Mouse (Mus musculus) hindbrain, embryonic 10.5 days (tissue): Measurements from ENCODE around the gene Gm10192. TPM values are rescaled to one million over a fixed set of nuclear protein-coding genes. Genes with fewer than 3 reads are reported as not detected.
"Not testable (repeated sequence)": the region's sequence is repeated elsewhere in the genome, so short reads cannot be mapped to it uniquely, and the experiment has no call there.

Experiments used
- DNase-seq: peaks from one replicate; pipeline ENCODE4 v3.0.0-alpha.2; 2017; ENCODE audit warnings: low spot score
- H3K27ac ChIP-seq: fragments of 300-500 bp; sonication (generic); 2 replicates; pipeline ENCODE4 v1.5.1; 2016; ENCODE audit warnings: mild to moderate bottlenecking, moderate library complexity
- H3K27me3 ChIP-seq: fragments of 300-500 bp; sonication (generic); 2 replicates; pipeline ENCODE4 v1.6.1; 2016; ENCODE audit warnings: mild to moderate bottlenecking; ENCODE audit not compliant: poor library complexity, insufficient read depth, severe bottlenecking
- H3K36me3 ChIP-seq: fragments of 300-500 bp; sonication (generic); 2 replicates; pipeline ENCODE4 v1.6.1; 2016; ENCODE audit warnings: mild to moderate bottlenecking, moderate library complexity
- H3K4me1 ChIP-seq: fragments of 300-500 bp; sonication (generic); replicated peaks from 2 replicates; pipeline ENCODE4 v1.6.1; 2016; ENCODE audit warnings: mild to moderate bottlenecking
- H3K4me3 ChIP-seq: fragments of 300-500 bp; sonication (generic); 2 replicates; pipeline ENCODE4 v1.5.1; 2016; ENCODE audit warnings: mild to moderate bottlenecking, moderate library complexity
- H3K9me3 ChIP-seq: fragments of 300-500 bp; sonication (generic); 2 replicates; pipeline ENCODE4 v1.6.1; 2016; ENCODE audit warnings: mild to moderate bottlenecking, moderate library complexity
- WGBS: fragments of 180-500 bp; shearing (Covaris S2); methylation state at CpG from one replicate; pipeline ENCODE4 v1.1.7; 2016; 5-methylcytosine and 5-hydroxymethylcytosine counted together
- polyA plus RNA-seq: library from polyadenylated mRNA; unstranded; fragments of >200 nt; fragmentation: Nextera tagmentation; extraction: Ambion mirVana; gene quantifications from 2 replicates; pipeline ENCODE4 v1.2.1, GENCODE M21; 2016

Gene Gm10192
- polyA plus RNA-seq, result not detected in 2 replicates

GRCm38 (mm10) chr4:97183066-97183465 is at the start of gene Gm10192:
Gene Gm10192 (minus strand): TSS chr4:97183166.
- H3K4me1 ChIP-seq, DNase-seq, H3K27me3 ChIP-seq, H3K36me3 ChIP-seq, H3K9me3 ChIP-seq, H3K27ac ChIP-seq, H3K4me3 ChIP-seq: not testable (repeated sequence)

DNA sequence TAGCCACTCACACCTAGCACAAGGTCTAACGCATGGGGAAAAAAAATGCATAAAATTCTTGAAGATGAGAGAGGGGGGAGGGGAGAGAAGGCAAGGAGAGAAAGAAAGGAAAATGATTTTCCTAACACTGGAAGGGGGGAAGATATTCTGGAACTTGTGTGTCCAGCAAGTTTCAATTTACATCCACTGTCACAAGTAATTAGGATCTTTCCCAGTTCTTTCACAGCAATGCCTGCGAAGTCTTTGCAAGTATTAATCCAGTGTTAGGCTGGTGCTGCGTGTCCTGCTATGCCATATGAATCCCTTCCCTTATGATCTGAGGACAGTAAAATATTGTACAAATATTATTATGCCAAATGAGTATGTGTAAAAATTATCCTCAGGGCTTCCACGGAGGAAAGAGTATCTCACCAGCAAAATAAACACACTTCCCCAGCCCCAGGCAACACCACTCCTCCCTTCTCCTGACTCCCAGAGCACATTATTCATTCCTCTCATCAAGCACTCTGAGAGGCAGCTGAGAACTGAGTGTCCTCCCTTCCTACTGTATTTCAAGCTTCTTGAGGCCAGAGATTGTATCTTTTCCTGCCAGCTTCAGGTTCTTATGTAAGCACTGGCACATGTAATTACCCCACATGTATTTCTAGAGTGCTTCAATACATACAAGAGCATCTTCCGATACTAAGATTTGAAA is 47.6 kb upstream of the Gm10192 start:
- 0 out of 2 replicates have a peak, but pooled peaks cover 4% of the 10 kb centered on the region for H3K4me1 ChIP-seq
- no peaks in the 10 kb centered on the region for H3K36me3 ChIP-seq
- no peak for DNase-seq
- 64% methylated on average over 5 of the region's 5 CpGs for WGBS
- H3K27ac ChIP-seq, result no peak overlapping the region
- no peak overlapping the region for H3K4me3 ChIP-seq
- no peaks in the 10 kb centered on the region for H3K9me3 ChIP-seq
- no peaks in the 10 kb centered on the region for H3K27me3 ChIP-seq

GRCm38 (mm10) chr4:97219701-97220100 is 36.7 kb upstream of the Gm10192 start:
- WGBS, result 94% methylated on average over 2 of the region's 2 CpGs
- H3K4me1 ChIP-seq, result no peaks in the 10 kb centered on the region
- no peak overlapping the region for H3K27ac ChIP-seq
- no peaks in the 10 kb centered on the region for H3K27me3 ChIP-seq
- H3K36me3 ChIP-seq, result no peaks in the 10 kb centered on the region
- DNase-seq, result no peak
- no peak overlapping the region for H3K4me3 ChIP-seq
- no peaks in the 10 kb centered on the region for H3K9me3 ChIP-seq

DNA sequence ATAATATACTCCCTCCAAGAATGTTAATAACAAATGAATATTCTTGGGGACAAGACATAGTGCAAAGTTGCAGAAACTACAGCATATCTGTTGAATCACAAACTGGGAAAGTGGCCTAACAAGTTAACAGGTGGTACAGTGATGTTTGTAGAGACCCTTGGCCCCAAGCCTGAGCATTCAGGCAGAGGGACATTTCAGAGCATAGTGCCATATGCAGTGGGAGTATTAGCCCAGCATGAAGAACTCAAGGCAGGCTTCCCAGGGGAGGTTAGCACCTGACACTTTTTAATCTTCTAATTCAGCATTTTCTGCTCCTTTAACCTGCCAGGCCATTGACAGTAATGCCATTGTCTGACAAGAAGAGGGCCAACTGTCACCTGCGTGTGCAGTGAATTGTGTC is 34.9 kb upstream of the Gm10192 start:
- 92% methylated on average over 1 of the region's 1 CpGs for WGBS
- no peaks in the 10 kb centered on the region for H3K36me3 ChIP-seq

DNA sequence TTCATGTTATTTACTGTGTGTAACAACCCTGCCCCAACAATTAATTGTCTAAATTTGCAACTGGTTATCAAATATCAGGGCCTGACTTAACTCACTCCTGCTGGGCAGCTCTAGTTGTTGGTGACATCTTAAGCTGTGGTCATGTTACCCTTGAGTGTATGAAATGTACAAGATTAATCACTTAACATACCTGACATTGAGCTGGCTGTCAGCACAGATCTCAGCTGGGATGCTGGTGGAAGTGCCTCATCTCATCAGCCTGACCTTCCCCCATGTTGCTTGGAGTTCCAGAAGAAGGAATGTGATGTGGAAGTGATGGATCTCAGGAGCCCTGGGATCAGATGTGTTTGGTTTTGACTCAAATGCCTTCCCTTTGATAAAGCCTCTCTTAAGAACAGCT is 29.5 kb upstream of the Gm10192 start:
- H3K4me1 ChIP-seq, result no peaks in the 10 kb centered on the region
- no peaks in the 10 kb centered on the region for H3K27me3 ChIP-seq
- H3K36me3 ChIP-seq, result no peaks in the 10 kb centered on the region
- no peaks in the 10 kb centered on the region for H3K9me3 ChIP-seq
- H3K27ac ChIP-seq, result no peak overlapping the region
- no peak for DNase-seq
- H3K4me3 ChIP-seq, result no peak overlapping the region

More for the DNA sequence above, 34.9 kb upstream of the Gm10192 start:
- Histone ChIP-seq H3K9me3 (no peaks in the 10 kb centered on the region), H3K4me3 (no peak overlapping the region), H3K27me3 (no peaks in the 10 kb centered on the region), H3K27ac (no peak overlapping the region), H3K4me1 (no peaks in the 10 kb centered on the region)
- DNase-seq, result no peak

- not testable (repeated sequence) for DNase-seq, H3K27ac ChIP-seq, H3K4me3 ChIP-seq, H3K27me3 ChIP-seq, H3K36me3 ChIP-seq, H3K9me3 ChIP-seq, H3K4me1 ChIP-seq
- 68% methylated on average over 2 of the region's 2 CpGs for WGBS
These were observed 20.0 kb upstream of the Gm10192 start for GRCm38 (mm10) chr4:97202986-97203385.

DNA sequence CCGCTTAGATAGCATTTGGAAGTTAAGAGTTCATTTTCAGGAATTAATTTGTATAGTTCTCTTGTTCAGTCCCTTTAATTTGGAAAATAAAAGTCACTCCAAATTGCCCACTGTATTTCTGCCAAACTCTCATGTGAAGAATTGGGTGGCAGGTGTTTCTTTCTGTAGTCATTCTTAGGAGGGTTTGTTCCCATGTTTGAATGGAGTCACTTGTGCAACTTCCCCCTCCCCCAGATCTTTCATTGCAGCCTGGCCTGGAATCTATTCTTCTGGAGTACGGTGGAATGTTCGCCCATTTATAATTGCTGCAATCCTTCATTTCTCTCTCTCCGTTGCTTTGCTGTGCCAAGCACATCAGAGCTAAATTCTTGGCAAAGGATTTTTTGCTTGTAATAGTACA is 10.2 kb upstream of the Gm10192 start:
- Histone ChIP-seq H3K9me3 (no peaks in the 10 kb centered on the region), H3K27me3 (no peaks in the 10 kb centered on the region), H3K36me3 (no peaks in the 10 kb centered on the region), H3K27ac (no peak overlapping the region), H3K4me1 (peaks cover 9% of the 10 kb centered on the region), H3K4me3 (no peak overlapping the region)
- DNase-seq, result no peak
- 38% methylated on average over 4 of the region's 4 CpGs for WGBS

DNA sequence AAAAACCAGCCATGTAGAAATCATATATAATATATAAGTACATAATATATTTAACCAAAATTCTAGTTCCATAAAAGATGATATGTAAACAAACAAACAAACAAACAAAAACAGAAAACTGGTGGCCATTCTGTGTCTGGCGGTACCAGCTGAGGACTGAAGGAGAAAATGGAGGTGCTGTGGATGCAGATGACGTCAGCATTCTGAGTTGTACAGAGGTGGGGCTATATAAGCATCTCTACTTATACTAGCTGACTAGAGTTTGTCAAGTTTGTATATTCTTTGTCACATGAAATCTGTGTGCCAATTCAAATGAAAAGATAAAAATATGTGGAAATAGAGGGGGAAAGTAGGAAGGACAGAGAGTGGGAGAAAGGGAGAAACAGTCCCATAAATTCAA is 9.6 kb upstream of the Gm10192 start:
- Histone ChIP-seq H3K27me3 (no peaks in the 10 kb centered on the region), H3K4me1 (peaks cover 9% of the 10 kb centered on the region)
- 80% methylated on average over 2 of the region's 2 CpGs for WGBS

GRCm38 (mm10) chr4:97180396-97180795 is 2.6 kb downstream of the Gm10192 start:
- DNase-seq, result no peak
- Histone ChIP-seq H3K4me1 (no peaks in the 10 kb centered on the region), H3K9me3 (no peaks in the 10 kb centered on the region), H3K27ac (no peak overlapping the region), H3K27me3 (no peaks in the 10 kb centered on the region), H3K36me3 (no peaks in the 10 kb centered on the region), H3K4me3 (no peak overlapping the region)
- 82% methylated on average over 2 of the region's 2 CpGs for WGBS

More for the DNA sequence above, 9.6 kb upstream of the Gm10192 start:
- H3K27ac ChIP-seq, result no peak overlapping the region
- no peaks in the 10 kb centered on the region for H3K36me3 ChIP-seq
- no peak overlapping the region for H3K4me3 ChIP-seq
- no peak for DNase-seq
- no peaks in the 10 kb centered on the region for H3K9me3 ChIP-seq

- no peak overlapping the region for H3K4me3 ChIP-seq
- H3K4me1 ChIP-seq, result peaks cover 23% of the 10 kb centered on the region
- no peaks in the 10 kb centered on the region for H3K27me3 ChIP-seq
- no peaks in the 10 kb centered on the region for H3K36me3 ChIP-seq
- H3K9me3 ChIP-seq, result no peaks in the 10 kb centered on the region
- 57% methylated on average over 10 of the region's 10 CpGs for WGBS
- H3K27ac ChIP-seq, result peak overlapping the region; percentile 70
- no peak for DNase-seq
These were observed 26.1 kb downstream of the Gm10192 start for GRCm38 (mm10) chr4:97156841-97157345.

DNA sequence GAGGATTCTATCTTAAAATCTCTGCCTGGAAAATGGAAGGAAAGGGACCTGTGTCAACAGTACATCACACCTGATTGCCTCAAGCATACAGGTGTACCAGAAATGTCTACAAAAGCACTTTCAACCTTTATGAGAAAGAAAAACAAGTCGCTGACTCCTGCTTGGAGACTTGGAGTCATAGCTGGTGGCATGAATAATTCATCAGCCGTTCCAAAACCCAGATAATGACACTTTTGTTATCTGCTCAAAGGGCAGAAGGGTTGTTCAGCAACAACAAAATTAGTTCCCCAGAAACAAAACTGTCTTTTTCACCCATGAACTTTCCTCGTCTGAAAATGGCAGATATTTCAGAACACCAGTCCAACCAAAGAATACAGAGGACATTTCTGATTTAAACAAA is 26.9 kb downstream of the Gm10192 start:
- no peak for DNase-seq
- no peaks in the 10 kb centered on the region for H3K9me3 ChIP-seq
- H3K27ac ChIP-seq, result no peak overlapping the region; the same call in 1 of the 2 replicates
- 33% methylated on average over 3 of the region's 3 CpGs for WGBS
- H3K27me3 ChIP-seq, result no peaks in the 10 kb centered on the region
- H3K4me3 ChIP-seq, result no peak overlapping the region
- peaks cover 23% of the 10 kb centered on the region for H3K4me1 ChIP-seq
- no peaks in the 10 kb centered on the region for H3K36me3 ChIP-seq

GRCm38 (mm10) chr4:97153554-97153953 is 29.4 kb downstream of the Gm10192 start:
- no peak for DNase-seq
- Histone ChIP-seq H3K4me3 (no peak overlapping the region), H3K9me3 (no peaks in the 10 kb centered on the region), H3K4me1 (peaks cover 23% of the 10 kb centered on the region), H3K36me3 (no peaks in the 10 kb centered on the region), H3K27me3 (no peaks in the 10 kb centered on the region), H3K27ac (no peak overlapping the region)

- Histone ChIP-seq H3K4me3 (no peak overlapping the region), H3K4me1 (no peaks in the 10 kb centered on the region), H3K9me3 (no peaks in the 10 kb centered on the region), H3K36me3 (no peaks in the 10 kb centered on the region), H3K27me3 (no peaks in the 10 kb centered on the region), H3K27ac (no peak overlapping the region)
- WGBS, result 93% methylated on average over 2 of the region's 2 CpGs
- no peak for DNase-seq
These were observed 40.5 kb downstream of the Gm10192 start for GRCm38 (mm10) chr4:97142484-97142883.
